Mouse (Mus musculus): ENCODE measurements at regions not wholly inside any gene's neighbourhood (a gene's known extent, or its start where the extent isn't known, plus 50 kb on each side); places are given as distances from the start of the nearest gene placed in this dataset.

DNA sequence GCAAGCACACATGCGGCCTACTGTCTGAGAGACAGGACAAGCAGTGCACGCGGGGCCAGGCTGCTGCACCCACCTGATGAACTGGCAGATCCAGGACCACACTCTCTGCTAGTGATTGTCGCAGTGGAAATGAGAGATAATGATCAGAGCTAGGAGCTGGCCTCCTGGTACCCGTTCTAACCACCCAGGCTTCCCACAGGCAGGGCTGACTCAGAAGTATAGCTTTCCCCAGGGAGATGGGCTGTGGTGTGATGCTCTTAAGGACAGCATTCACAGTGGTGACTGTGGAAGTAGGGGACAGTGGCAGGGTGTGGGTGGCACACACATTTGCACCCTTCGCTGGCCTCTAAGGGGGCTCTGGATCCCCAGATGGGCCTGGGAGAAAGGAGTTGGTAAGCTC, 128.0 kb downstream of the Kif26a start:
- Histone ChIP-seq H3K4me2 (no peak overlapping the region), H3K4me1 (peaks cover 30% of the 10 kb centered on the region), H3K9me3 (replicated peaks) (no peaks in the 10 kb centered on the region), H3K27me3 (0 out of 2 replicates have a peak, but pooled peaks cover 5% of the 10 kb centered on the region), H3K4me3 (no peak overlapping the region), H3K27ac (no peak overlapping the region), H3K9ac (no peak overlapping the region), H3K36me3 (ENCODE audit: poor library complexity, severe bottlenecking) (no peaks in the 10 kb centered on the region)
- 88% methylated on average over 6 of the region's 6 CpGs for WGBS
- ATAC-seq: peak; percentile 6; the same call in 1 of the 2 replicates

GRCm38 (mm10) chr12:112274756-112275155, 128.7 kb downstream of the Kif26a start:
- 14% methylated on average over 11 of the region's 11 CpGs for WGBS
- Histone ChIP-seq H3K27ac (no peak overlapping the region), H3K4me3 (no peak overlapping the region), H3K9ac (no peak overlapping the region), H3K27me3 (0 out of 2 replicates have a peak, but pooled peaks cover 5% of the 10 kb centered on the region), H3K9me3 (replicated peaks) (no peaks in the 10 kb centered on the region), H3K4me2 (no peak overlapping the region), H3K36me3 (ENCODE audit: poor library complexity, severe bottlenecking) (no peaks in the 10 kb centered on the region), H3K4me1 (peaks cover 30% of the 10 kb centered on the region)
- no peak for ATAC-seq

DNA sequence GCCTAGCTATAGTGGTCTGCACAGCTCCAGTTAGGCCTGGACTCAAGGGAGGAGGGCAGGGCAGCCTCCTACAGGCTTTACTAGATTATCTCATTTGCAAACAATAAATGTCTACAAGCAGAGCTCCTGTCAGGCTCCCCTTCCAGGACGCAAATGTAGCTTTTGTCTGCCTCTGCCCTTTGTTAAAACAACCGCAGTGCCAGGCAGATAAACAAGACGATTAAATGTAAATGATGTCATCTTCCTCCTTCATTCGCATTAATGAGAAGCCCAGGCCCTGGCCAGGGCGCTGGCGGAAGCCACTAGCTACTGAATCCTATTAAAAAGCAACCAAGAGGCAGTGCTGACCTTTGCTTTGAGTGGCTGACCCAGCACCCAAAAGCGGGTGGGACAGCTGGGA, 130.6 kb downstream of the Kif26a start:
- Histone ChIP-seq H3K9ac (no peak overlapping the region), H3K4me1 (peaks cover 34% of the 10 kb centered on the region), H3K9me3 (replicated peaks) (no peaks in the 10 kb centered on the region), H3K4me3 (no peak overlapping the region), H3K27ac (peak overlapping the region; percentile 31; the same call in 1 of the 2 replicates), H3K4me2 (no peak overlapping the region), H3K36me3 (ENCODE audit: poor library complexity, severe bottlenecking) (no peaks in the 10 kb centered on the region), H3K27me3 (0 out of 2 replicates have a peak, but pooled peaks cover 5% of the 10 kb centered on the region)
- ATAC-seq: no peak
- 19% methylated on average over 7 of the region's 7 CpGs for WGBS

DNA sequence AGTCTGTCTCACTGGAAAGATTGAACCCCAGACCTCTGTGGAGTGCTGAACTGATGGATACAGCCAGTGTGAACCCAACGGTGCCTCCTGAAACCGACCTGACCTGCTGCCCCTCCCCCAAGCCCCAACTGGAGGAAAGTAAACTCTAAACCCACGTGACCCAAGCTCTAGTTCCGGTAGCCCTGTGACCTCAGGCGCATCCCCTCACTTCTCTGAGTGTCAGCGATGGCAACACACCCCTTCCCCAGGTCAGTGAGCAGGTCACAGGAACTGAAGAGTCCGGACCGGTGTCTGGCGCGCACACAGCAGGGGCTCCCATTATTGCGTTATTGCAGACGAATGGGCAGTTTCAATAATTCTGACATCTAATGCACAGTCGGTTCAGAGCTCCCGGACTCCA, 131.5 kb downstream of the Kif26a start:
- no peak for ATAC-seq
- Histone ChIP-seq H3K9ac (no peak overlapping the region), H3K27ac (no peak overlapping the region), H3K9me3 (replicated peaks) (no peaks in the 10 kb centered on the region), H3K36me3 (ENCODE audit: poor library complexity, severe bottlenecking) (no peaks in the 10 kb centered on the region), H3K4me3 (no peak overlapping the region), H3K27me3 (0 out of 2 replicates have a peak, but pooled peaks cover 5% of the 10 kb centered on the region), H3K4me2 (no peak overlapping the region), H3K4me1 (peaks cover 34% of the 10 kb centered on the region)
- 42% methylated on average over 14 of the region's 14 CpGs for WGBS

DNA sequence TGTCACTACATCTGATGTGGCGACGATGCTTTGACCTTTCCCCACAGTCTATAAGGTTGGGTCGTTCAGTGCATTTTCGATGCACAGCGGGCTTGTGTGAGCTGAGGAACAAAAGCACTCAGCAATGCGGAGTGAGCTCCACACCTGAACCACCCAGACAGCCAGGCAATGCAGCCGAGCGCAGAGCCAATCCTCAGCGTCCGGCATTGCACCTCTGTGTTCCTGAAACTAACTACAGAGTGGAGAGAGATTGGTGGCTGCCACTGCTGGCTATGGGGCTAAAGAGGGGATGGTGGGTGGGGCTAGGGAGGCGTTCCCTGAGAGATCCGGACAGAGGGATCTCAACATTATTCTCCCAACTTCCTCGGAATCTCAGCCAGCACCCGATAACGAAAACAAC, 139.1 kb downstream of the Kif26a start:
- H3K27me3 ChIP-seq: no peaks in the 10 kb centered on the region
- no peak for ATAC-seq

DNA sequence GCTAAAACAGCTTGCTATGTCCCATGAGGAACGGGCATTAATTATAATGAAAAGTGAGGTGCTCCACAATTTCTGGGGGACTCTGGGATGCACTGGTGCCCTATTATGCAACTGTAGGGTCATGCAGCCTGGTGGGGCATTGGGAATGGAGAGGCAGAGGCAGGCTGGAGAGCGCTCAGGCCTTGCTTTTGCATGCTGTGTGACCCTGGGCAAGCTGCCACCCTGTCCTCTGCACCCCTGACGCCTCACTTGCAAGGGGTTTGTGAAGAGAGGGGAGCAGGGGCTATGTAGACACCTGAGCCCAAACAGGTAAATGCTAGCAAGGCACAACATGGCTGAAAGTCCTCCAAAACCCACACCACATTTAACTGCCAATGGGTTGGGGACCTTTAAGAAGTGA, 142.8 kb downstream of the Kif26a start:
- Histone ChIP-seq H3K4me1 (peaks cover 49% of the 10 kb centered on the region), H3K36me3 (ENCODE audit: poor library complexity, severe bottlenecking) (no peaks in the 10 kb centered on the region), H3K4me2 (no peak overlapping the region), H3K9ac (no peak overlapping the region), H3K4me3 (no peak overlapping the region), H3K9me3 (replicated peaks) (no peaks in the 10 kb centered on the region), H3K27me3 (no peaks in the 10 kb centered on the region), H3K27ac (no peak overlapping the region)
- WGBS: 73% methylated on average over 3 of the region's 3 CpGs
- ATAC-seq: no peak

More for the DNA sequence above, 139.1 kb downstream of the Kif26a start:
- H3K4me1 ChIP-seq: peaks cover 34% of the 10 kb centered on the region
- WGBS: 52% methylated on average over 15 of the region's 15 CpGs
- no peak overlapping the region for H3K4me2 ChIP-seq
- H3K36me3 ChIP-seq (ENCODE audit: poor library complexity, severe bottlenecking): no peaks in the 10 kb centered on the region
- no peaks in the 10 kb centered on the region for H3K9me3 ChIP-seq (replicated peaks)
- no peak overlapping the region for H3K4me3 ChIP-seq
- H3K9ac ChIP-seq: no peak overlapping the region
- no peak overlapping the region for H3K27ac ChIP-seq

DNA sequence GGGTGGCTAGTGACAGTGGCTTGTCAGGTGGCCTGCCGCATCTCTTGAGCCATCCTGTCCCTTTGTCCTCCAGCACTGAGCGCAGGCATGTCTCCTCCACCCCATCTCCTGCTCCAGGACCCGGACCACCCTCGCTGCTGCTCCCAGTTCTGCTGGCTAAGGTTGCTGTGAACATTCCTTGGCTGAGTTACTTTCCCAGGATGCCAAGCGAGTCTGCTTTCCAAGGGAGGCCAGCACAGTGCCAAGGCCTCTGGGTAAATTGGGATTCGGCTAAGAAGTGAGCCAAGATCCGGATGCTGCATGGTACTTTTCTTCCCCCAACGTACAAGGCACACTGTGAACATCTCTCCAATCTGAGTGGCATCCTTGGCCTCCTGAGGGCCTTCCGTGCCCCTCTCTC, 144.3 kb downstream of the Kif26a start:
- Histone ChIP-seq H3K9me3 (replicated peaks) (no peaks in the 10 kb centered on the region), H3K4me3 (no peak overlapping the region), H3K4me1 (peaks cover 44% of the 10 kb centered on the region), H3K36me3 (ENCODE audit: poor library complexity, severe bottlenecking) (no peaks in the 10 kb centered on the region), H3K27ac (peak overlapping the region; percentile 44), H3K4me2 (no peak overlapping the region), H3K27me3 (no peaks in the 10 kb centered on the region), H3K9ac (no peak overlapping the region)
- peak; percentile 46; the same call in 1 of the 2 replicates for ATAC-seq
- 89% methylated on average over 9 of the region's 9 CpGs for WGBS

DNA sequence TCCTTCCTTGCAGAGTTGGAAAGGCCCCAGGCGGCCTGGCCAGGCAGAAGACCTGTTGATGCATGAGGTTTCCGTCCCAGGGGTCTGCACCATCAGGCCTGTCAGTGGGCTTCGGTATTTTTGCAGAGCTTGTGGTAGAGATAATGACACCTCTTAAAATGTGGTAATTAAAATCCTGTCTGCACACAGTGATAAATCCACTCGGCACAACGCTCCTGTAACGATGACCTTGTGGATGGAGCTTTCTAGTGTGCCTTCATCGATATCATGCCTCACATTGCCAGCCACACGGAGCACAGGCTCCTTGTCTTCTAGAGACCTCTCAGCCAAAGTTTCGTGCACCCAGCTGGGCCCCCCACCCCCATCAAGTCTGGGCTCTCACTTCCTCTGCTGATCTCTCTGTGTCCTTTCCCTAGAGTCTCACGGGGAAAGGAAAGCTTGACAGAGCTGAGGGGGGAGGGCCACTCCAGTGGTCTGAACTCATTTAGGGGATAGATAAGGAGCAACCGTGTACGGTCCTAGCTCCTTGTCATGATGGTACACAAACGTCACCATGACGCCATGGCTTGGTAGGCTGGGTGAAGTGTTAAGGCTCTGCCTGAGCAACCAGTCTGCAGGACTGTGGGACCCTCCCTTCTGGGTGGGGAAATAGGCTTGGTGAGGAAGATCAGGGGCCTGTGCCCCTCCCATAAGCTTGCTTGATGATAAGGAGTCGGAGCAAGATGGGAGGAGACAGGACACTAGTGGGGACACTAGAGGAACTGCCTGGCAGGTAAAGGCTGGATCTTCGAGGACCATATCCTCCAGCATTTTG, 145.9 kb downstream of the Kif26a start:
- Histone ChIP-seq H3K9ac (no peak overlapping the region), H3K4me2 (no peak overlapping the region), H3K27me3 (no peaks in the 10 kb centered on the region), H3K9me3 (replicated peaks) (no peaks in the 10 kb centered on the region), H3K36me3 (ENCODE audit: poor library complexity, severe bottlenecking) (no peaks in the 10 kb centered on the region), H3K27ac (no peak overlapping the region), H3K4me3 (no peak overlapping the region), H3K4me1 (peaks cover 44% of the 10 kb centered on the region)
- WGBS: 75% methylated on average over 16 of the region's 16 CpGs
- ATAC-seq: no peak

GRCm38 (mm10) chr12:112293105-112293504, 147.1 kb downstream of the Kif26a start:
- H3K9ac ChIP-seq: no peak overlapping the region
- H3K9me3 ChIP-seq (replicated peaks): no peaks in the 10 kb centered on the region
- H3K27ac ChIP-seq: no peak overlapping the region
- no peak for ATAC-seq
- H3K36me3 ChIP-seq (ENCODE audit: poor library complexity, severe bottlenecking): no peaks in the 10 kb centered on the region
- H3K4me2 ChIP-seq: no peak overlapping the region
- H3K4me1 ChIP-seq: peaks cover 43% of the 10 kb centered on the region
- 38% methylated on average over 13 of the region's 13 CpGs for whole genome bisulfite sequencing
- H3K27me3 ChIP-seq: no peaks in the 10 kb centered on the region
- no peak overlapping the region for H3K4me3 ChIP-seq

- H3K27me3 ChIP-seq: peaks cover 2% of the 10 kb centered on the region; the same call in 1 of the 2 replicates
- H3K4me3 ChIP-seq: no peak overlapping the region
- ATAC-seq: no peak
- H3K4me1 ChIP-seq: peaks cover 41% of the 10 kb centered on the region
- no peaks in the 10 kb centered on the region for H3K36me3 ChIP-seq (ENCODE audit: poor library complexity, severe bottlenecking)
- 93% methylated on average over 6 of the region's 6 CpGs for WGBS
- no peak overlapping the region for H3K9ac ChIP-seq
- no peaks in the 10 kb centered on the region for H3K9me3 ChIP-seq (replicated peaks)
- H3K4me2 ChIP-seq: no peak overlapping the region
- no peak overlapping the region for H3K27ac ChIP-seq
These were observed 149.4 kb downstream of the Kif26a start for GRCm38 (mm10) chr12:112295337-112295941.

DNA sequence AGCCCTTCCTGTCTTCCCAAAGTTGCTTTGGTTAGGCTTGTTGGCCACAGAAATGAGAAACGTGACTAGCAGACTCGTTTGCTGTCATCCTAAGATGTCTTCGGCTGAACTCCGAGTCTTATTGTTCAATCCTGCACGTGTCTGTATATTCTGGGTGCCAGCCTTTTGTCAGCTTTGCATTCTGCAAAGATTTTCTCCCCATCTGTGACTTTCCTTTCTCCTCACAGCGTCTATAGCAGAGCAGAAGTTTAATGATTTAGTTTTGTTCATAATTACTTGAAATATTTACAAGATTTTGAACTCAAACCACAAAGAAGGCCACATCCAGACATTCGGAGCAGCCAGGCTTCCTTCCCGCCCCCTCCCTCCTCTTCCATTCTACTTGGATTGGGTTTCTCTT, 152.5 kb downstream of the Kif26a start:
- no peaks in the 10 kb centered on the region for H3K9me3 ChIP-seq (replicated peaks)
- H3K27me3 ChIP-seq: peaks cover 8% of the 10 kb centered on the region
- H3K36me3 ChIP-seq (ENCODE audit: poor library complexity, severe bottlenecking): no peaks in the 10 kb centered on the region
- H3K27ac ChIP-seq: no peak overlapping the region; the same call in 1 of the 2 replicates
- H3K9ac ChIP-seq: no peak overlapping the region
- no peak for ATAC-seq
- WGBS: 78% methylated on average over 8 of the region's 8 CpGs
- H3K4me2 ChIP-seq: no peak overlapping the region
- no peak overlapping the region for H3K4me3 ChIP-seq
- peaks cover 31% of the 10 kb centered on the region for H3K4me1 ChIP-seq

- H3K27ac ChIP-seq: peak overlapping the region; percentile 19; the same call in 1 of the 2 replicates
- peaks cover 8% of the 10 kb centered on the region for H3K27me3 ChIP-seq
- 57% methylated on average over 5 of the region's 5 CpGs for WGBS
- H3K4me3 ChIP-seq: no peak overlapping the region
- 0 out of 2 replicates have a peak, but pooled peaks have one; percentile 33 for ATAC-seq
- no peak overlapping the region for H3K9ac ChIP-seq
- H3K9me3 ChIP-seq (replicated peaks): no peaks in the 10 kb centered on the region
- H3K36me3 ChIP-seq (ENCODE audit: poor library complexity, severe bottlenecking): no peaks in the 10 kb centered on the region
- peaks cover 31% of the 10 kb centered on the region for H3K4me1 ChIP-seq
- no peak overlapping the region for H3K4me2 ChIP-seq
These were observed 153.1 kb downstream of the Kif26a start for GRCm38 (mm10) chr12:112299089-112299488.

Measured in forebrain, embryonic 13.5 days (tissue).